Mouse (Mus musculus): ENCODE results near the gene Syn3.
A peak's percentile ranks its signal among the peaks of the same experiment; 100 is the strongest.

Syn3 gene

DNA sequence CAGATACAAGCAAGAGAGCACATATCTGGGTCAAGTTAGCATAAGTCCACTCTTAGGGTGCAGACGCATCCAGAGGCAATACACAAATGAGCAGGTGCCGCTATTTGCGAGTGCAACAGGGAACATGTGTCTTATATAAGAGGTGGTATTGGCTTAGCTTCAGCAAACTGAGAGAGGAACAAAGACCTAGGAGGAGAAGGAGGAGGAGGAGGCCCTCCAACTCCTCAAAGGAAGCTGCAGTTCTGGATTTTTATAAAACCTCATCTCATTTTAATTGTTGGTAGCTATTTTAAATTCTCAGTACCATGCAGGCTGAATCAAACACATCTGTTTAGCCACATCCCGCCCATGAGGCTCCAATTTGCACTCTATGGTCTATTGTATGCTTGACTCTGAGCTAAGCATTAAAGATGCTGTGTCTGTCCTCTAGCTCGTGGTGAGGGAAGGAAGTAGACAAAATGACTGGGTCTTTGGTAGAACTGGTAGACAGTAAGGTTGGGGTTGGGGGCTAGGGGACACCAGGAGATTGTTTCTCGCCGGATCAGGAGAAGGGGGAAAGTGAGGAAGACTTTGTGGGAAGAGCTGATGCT, 219.0 kb downstream of the Syn3 start:
- no peak for DNase-seq (ENCODE audit: low spot score in 2 of 2)

DNA sequence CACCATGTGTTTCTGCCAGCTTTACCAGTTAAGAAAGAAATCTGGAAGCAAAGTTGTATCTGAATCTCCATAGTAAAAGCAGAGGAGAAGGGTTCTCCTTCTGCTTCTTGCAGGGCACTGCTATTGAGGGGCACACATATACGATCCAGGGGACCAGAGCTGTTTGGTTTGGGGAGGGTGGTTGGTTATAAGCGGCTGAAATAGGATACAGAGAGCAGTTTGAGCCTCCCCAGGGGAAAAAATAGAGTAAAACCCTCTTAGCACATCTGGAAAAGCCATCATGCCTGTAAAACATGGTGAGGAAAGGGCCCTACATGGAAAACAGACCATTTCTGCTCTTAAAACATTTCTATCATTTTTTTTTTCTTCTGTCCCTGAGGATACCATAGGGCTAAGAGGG, 220.2 kb downstream of the Syn3 start:
- no peak for DNase-seq (ENCODE audit: low spot score in 2 of 2)

DNA sequence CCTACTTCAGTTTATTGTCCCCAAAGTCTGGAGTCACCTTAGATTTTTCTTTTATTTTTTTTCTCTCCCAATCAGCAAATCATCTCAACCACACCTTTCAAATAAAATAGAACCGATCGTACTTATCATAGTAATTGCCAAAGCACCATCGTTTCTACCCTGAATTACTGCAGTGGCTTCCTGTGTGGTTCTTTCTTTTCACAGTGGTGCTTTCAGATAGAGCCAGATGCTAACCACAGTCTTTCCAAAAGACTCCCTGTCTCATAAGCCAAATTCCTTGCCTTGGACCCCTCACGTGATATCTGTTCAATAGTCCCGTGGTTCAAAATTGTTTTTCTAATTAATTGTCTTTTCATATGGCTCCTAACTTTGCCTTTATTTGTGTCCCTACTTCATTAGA, 221.4 kb downstream of the Syn3 start:
- no peak for DNase-seq (ENCODE audit: low spot score in 2 of 2)

DNA sequence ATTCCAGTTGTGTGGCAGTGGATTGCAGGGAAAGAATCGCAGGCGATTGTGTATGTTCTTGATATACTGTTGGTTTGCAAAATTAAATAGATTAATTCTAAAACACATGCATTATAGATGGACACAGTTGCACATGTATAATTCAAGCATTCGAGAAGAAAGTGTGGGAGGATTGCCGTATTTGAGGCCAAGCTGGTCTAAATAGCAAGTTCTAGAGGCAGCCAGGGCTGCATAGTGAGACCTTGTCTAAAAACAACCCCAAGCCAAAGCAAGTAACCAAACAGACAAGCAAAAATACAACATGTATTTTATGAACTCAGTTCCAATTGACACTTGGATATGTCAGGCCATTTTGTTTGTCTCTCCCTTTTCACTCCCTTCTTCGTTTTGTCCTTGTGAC, 223.1 kb downstream of the Syn3 start:
- no peak for DNase-seq (ENCODE audit: low spot score in 2 of 2)

DNA sequence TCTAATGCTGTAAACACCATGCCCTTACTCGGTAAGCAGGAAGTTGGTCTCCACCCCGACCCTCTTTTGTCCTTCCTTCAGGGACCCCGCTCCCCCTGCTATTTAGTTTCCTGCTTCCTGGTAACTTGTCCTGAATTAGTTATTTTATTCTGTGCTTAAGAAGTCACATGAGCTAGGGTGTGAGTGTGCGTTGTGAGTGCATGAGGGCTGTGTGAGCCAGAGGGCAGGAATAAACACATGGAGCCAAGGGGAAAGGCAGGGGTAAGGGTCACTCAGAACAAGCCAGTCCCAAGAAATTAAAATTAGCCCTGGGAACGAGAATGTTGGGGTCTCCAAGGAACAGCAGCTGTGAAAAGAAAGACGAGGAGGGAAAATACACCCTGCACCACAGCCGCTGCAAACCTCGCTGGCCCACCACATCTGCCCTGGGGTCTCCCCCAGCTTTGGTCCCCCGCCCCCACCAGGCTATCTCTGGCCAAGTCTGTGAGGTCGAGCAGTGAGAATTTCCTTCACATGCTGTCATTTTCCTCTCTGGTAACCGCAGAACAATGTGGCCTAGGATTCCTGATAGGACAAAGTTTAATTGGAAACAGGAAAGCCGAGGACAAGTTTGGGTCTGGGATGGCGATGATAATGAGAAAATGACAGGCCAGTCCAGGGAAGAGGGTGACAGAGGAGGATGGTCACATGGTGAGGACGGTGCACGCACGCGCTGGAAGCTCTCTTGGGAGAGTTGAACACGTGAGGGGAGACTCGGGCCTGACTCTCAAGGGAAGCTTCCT, 225.1 kb downstream of the Syn3 start:
- DNase-seq (ENCODE audit: low spot score in 2 of 2): no peak

DNA sequence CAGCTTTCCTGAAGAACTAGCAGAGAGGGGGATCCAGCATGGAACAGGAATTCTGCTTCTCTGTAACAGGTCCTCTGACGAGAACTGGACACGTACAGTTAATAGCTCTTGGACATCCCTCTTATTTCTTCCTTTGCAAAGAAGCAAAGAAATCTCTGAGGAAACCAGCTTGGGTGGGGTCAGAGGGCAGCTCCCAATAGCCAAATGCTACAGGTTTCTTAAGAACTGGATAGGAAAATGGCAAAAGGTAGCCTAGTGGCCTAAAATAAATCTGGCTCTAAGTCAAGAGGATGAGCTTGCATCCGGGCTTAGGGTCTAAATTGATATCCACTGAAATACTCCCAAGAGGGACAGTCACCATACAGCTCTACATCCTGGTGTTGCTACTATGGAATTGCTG, 225.9 kb downstream of the Syn3 start:
- DNase-seq (ENCODE audit: low spot score in 2 of 2): no peak

DNA sequence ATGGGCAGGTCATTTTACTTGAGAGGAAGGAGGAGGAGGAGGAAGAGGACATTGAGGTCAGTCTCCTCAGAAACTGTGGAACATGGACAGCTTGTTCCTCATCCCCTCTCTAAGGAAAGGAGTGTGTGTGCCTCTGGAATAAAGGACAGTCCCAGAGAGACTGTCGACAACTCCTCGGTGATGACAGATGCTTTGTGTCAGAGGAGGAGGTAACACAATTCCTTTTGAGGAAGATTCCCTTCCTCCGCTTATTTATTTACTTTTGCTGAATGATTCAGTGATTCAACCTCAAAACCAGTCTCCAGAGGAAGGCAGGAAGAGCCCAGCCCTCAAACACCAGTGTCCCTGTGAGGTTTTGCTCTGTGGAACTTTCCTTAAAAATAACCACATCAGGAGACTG, 228.4 kb downstream of the Syn3 start:
- DNase-seq (ENCODE audit: low spot score in 2 of 2): no peak

DNA sequence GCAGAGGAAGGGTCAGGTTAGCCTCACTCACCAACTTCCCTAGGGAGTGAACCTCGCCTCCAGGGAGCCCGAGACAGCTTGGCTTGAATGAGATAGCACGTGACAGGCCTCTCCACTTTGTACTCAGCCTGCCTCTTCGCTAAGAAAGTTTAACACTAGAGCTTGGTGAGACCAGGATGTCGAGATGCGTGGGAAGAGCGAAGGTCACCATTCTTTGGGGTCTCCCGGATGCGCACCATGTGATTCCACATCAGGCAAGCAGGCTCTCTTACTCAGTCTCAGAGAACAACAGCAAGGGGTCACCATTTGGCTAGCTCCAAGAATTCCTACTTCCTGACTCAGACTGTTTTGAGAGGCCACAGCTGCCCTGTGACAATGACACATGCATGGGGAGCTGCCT, 234.1 kb downstream of the Syn3 start:
- DNase-seq (ENCODE audit: low spot score in 2 of 2): no peak

DNA sequence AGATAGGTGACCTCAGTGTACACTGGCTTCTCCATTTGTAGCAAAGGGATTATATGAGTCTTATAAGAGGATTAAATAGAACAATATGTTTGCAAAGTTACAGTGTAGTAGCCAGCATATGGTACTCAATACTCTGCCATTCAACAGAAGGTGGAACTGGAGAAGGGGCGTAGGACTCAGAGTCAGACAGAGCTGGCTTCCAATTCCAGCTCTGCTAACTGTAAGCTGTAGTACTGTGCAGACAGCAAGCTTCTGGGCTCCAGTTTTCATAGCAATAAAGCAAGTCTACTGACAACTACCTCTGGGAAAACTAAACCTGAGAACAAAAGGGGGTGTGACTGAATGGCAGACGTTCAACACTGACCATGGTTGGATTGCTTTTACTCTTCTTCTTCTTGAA, 237.0 kb downstream of the Syn3 start:
- no peak for DNase-seq (ENCODE audit: low spot score in 2 of 2)

DNA sequence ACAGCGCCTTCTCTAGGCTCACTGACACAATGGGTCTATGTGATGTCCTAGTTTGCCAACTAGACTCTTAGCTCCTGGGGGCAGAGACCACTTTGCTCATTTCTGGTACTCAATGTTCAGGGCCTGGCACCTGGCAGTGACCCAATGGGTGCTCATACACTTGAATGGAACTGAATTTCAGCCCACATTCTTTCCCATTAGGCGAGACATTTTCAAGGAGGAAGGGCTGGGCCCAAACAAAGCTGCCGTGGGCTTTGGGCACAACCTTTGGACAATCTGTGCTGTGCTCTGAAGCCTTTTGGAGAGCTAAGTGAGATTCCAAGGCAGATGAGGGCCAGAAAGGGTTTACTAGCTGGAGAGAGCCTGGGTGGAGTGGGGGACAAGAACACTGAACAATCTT, 239.7 kb downstream of the Syn3 start:
- no peak for DNase-seq (ENCODE audit: low spot score in 2 of 2)

DNA sequence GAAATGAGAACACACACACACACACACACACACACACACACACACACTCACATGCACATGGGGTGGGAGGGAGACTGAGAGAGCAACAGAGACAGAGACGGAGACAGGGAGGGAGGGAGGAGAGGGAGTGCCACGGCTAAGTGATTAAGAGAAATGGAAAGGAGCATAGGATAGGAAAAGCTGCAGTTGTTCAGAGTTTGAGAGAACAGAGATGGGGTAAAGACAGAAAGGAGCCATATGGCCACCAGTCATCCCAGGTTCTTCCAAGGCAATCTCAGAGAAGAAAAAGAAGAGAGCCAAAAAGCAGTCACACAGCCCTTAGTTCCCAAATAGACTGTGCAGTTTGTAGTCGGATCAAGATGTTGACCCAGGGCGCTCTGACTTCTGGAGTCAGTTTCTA, 240.7 kb downstream of the Syn3 start:
- DNase-seq (ENCODE audit: low spot score in 2 of 2): no peak

DNA sequence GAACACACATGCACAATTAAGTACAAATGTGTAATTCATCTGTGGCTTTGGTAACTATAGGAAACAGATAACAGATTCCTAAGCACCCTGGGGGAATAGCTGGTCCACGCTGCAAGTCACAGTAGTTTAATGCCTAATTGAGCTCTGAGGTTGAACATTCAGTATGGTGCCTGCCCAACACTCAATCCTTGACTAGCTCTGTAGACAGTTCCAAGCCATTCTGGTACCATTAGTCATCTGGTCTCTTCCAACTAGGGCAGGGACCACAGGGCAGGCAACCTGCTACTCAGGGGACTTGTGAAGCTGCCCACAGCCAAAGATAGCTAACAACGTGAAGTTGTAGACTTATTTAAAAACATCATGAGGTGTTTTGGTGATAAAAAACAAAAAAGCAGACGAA, 241.7 kb downstream of the Syn3 start:
- DNase-seq (ENCODE audit: low spot score in 2 of 2): no peak

DNA sequence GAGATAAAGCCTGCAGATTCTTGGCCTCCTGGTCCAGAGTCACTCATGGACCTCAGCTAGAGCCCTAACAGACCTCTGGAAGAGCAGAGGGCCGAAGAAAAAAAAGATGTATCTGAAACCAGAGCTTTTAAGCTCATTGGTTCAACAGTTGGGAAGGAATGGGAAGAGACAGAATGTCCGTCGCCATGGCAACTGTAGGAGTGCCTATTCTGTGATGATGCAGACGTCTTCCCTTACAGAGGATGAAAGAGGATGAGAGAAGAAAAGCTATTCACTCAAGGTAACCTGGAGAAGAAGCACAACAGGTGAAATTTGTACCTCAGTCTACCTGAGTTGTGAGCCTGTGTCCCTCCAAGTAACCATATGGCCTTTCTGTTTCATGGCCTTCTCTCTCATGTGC, 242.5 kb downstream of the Syn3 start:
- DNase-seq (ENCODE audit: low spot score in 2 of 2): peak; percentile 49 to 53

DNA sequence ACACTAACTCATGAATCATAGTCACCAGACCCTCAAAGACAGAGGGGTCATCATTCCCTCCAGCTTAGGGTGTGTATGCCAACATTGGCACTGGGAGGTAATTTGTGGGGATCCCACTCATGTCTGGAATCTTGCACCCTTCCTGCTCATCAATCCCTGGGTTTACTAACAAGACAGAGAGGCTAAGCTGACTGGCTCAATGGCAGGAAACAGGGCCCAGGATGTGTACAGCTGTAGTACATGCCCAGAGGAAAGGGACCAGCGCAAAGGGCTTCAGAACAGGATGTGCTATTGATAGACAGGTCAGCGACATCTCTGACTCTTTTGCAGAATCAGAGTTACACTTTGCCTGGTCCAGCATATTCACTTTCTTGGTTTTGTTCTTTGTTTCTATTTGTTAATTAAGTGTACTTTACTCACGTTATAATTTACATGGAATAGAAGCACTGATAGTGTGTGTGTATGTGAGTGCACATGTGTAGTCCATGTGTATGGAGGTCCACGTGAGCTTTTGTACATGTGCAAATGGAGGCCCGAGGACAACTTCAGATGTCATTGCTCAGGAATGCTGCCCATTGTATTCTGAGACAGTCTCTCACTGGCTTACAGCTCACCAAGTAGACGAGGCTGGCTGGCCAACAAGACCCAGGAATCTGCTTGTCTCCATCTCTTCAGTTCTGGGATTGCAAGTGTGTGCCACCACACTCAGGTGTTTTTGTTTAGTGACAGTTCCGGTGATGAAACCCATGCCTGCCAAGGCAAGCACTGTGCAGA, 248.4 kb downstream of the Syn3 start:
- DNase-seq (ENCODE audit: low spot score in 2 of 2): no peak

DNA sequence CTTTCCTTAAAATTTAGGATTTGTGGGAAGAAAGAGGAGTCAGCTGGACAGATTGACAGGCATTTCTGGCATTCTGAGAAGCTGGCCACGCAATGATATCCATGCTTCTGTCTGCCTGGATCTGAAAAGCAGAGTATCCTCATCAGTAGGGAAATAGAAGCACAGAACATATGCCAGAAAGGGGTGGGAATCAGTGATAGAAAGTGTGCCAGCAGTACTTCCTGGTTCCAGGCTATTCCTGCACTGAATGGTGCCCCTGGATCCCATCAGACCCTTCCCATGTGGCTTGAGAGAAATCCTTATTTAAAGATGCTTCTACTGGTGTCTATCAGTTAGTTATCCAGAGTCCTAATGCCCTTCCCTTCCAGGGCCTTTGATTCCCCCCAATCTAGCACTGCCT, 249.4 kb downstream of the Syn3 start:
- DNase-seq (ENCODE audit: low spot score in 2 of 2): no peak

DNA sequence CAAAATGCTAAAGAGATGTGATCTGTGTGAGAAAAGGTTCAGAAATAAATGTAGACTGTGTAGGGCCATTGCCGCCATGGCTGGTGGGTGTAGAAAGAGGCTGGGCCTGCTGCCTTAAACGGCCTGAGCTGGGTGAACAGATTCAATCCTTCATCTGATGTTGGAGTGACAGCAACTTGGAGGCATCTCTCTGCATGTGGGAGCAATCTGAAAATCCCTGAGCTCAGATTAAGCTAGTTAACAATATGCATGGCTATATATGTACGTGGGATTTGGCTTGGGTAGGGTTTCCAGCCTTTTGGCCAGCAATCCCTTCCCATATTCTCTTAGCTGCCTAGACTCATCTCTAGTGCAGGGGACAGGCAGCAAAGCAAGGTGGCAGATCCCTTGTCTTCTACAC, 249.9 kb downstream of the Syn3 start:
- DNase-seq (ENCODE audit: low spot score in 2 of 2): no peak

DNA sequence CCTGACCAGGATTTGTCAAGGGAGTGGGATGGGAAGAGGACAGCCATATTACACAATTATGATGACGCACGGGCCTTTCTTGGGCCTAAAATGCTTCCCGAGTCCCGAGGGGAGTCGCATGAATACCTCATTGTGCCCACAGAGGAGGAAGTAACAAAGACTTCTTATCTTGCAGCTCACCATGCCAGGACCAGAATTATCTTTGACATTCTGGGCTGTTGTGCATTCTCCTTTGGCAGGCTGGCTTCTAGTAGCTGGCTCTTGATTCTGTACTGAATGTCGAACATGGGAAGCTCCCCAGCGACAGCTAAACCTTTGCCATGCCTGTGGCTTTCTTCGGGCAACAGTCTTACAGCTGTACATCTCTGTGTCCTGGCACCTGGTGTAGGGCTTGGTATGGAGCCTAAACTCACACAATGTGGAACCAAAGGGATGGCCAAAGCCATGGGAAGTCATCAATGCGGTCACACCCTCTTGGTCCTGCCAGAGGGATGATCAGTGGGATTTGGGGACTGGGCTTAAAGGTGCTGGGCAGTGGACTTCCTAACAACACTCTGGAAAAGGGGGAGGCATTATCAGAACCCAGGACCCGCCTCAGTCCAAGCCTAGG, 250.5 kb downstream of the Syn3 start:
- no peak for DNase-seq (ENCODE audit: low spot score in 2 of 2)

DNA sequence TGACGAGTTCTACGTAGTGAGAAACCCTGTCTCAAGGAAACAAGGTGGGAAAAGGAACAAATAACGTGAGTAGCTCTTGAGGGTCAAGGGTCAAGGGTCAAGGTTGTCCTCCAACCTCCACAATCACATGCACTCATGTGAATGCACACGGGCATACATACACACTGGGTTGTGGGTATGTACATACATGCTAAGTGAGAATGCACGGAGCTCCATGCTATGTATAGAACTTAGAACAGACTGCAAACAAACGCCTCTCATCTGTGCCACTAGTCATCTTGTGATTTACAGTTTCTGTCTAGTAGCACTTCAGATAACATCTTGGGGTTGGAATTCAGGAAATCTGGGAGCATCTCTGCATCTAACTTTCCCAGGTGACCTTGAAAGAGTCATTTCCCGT, 253.3 kb downstream of the Syn3 start:
- peak in 1 of 2 experiments; percentile 17 for DNase-seq (ENCODE audit: low spot score in 2 of 2)

DNA sequence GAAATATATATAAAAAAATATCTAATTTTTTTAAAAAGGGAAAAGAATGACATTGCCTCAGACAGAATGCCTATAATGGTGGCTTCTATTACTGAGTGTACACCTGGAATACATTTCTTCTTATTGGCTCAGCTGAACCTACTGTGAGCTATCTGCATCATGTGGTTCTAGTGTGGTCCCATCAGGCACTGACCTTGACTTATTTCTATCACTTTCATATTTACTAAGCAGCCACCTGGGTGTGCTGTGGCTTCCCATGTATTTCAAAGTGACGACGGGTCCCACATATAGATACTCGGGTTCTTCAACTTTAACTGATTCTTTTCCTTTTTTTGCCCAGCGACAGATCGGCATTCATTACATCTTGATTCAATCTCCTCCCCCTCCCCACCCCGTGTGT, 255.2 kb downstream of the Syn3 start:
- DNase-seq (ENCODE audit: low spot score in 2 of 2): no peak

DNA sequence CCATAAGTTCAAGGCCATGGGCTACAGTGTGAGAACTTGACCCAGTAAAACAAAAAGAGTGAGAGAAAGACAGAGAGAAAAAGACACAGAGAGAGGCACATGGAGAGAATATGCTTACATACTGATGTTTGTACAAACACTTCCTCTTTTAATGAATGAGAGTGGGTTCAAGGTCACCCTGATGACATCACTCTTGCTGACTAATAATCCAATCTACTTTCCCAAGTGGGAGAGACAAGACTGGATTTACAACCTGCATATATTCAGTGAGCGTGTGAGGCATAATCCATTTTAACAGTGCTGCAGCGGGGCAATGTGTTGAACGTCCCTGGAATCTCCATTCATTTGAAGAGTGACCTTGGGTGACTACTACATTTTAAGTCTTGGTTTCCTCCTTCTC, 256.0 kb downstream of the Syn3 start:
- DNase-seq (ENCODE audit: low spot score in 2 of 2): no peak

DNA sequence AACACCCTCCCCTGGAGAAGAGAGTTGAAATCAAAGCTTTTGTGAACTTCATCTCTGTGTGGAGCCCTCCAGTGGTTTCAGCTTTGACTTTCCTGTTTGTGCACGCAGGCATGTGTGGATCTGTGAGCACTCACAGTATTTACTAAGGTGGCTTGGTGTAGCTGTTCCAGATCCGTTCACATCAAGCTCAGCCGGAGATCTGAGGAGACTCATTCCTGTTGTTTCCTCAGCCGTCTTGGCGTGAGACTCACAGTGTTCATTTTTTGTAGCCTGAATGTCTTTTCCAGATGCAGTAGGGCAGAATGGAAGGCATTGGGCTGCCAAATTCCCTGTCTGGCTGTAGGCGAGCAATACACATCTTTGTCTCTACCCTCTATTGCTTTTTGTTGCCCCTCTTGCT, 268.7 kb downstream of the Syn3 start:
- no peak for DNase-seq (ENCODE audit: low spot score in 2 of 2)

DNA sequence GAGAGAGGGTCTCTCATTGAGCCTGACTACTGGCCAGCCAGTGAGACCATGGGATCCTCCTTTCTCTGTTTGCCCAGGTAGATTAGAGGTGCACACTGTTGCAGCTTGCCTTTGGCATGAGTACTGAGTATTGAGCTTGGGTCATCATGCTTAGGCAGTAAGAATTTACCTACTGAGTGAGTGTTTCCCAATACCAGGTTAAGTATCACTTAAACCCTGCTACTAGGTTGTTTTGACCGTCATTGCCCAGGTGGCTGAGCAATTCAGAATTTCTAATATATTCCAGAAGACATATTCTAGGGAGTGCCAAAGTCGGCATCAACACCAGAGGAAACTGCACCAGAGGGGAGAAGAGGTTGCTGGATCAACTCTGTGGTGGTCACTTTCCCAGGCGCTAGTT, 273.2 kb downstream of the Syn3 start:
- DNase-seq (ENCODE audit: low spot score in 2 of 2): no peak

DNA sequence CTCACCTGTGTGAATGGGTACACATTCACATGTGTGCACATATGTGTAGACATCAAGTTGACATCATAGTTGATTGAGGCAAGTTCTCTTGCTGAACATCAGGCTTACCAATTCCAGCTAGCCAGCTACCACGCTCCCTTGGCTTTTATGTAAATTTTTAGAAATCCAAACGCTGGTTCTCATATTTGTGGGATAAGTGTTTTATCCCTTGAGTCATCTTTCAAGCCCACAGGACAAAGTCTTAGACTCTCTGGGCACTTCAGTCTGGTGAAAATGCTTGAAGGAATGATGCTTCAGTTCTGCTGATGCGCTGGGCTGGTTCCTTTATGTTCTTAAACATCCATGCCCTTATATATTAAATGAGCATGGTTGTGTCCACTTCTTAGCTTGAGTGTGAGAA, 279.7 kb downstream of the Syn3 start:
- no peak for DNase-seq (ENCODE audit: low spot score in 2 of 2)
